11 mouse cellular contexts compared by ENCODE assay signal in the genomic region with DNA sequence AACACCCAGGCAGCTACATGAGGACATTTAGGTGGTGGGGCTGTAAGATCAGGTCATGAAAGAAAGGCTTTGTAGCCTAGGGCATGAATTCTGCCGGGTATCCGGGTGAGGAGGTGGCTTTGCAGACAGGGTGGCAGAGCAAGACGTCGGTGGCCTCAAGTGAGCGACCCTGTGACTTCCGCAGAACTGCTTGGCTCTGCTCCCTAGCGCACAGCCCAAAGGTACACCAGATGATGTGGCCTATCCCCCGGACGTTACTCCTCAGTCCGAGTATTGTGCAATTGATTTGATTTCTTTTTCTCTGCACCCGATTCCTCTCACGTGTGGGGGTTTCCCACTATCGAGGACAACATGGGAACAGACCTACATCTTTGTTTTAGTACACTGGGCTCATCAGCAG. TPM values are rescaled to one million over a fixed set of nuclear protein-coding genes. Genes with fewer than 3 reads are reported as not detected.
DNase-seq lines count a peak whose midpoint lies in the region; ATAC-seq lines count a peak whose summit lies in the region.
"Had no signal": no experiment of that assay in that cellular context is flagged by ENCODE, and none has a peak within 500 bp of the region (broad histone marks: within the 10 kb centered on the region; RNA-seq: fewer than 3 reads in every experiment).

No protein-coding gene starts in this region.

- no peaks in the 10 kb centered on the region for H3K9me3 ChIP-seq in hindbrain, embryonic 16.5 days (ENCODE audit: control insufficient read depth, low read length)
- no peaks in the 10 kb centered on the region for H3K9me3 ChIP-seq in hindbrain, embryonic 14.5 days (ENCODE audit: control insufficient read depth, low read length)
- H3K9me3 ChIP-seq in limb, embryonic 11.5 days (ENCODE audit: control insufficient read depth, low read length): no peaks in the 10 kb centered on the region
- no peaks in the 10 kb centered on the region for H3K9me3 ChIP-seq in stomach, embryonic 16.5 days (replicated peaks; ENCODE audit: control insufficient read depth, low read length)
- H3K9me3 ChIP-seq: heart, embryonic 12.5 days had no signal

- ATAC-seq in hindbrain, embryonic 16.5 days: peak; percentile 37; the same call in 1 of the 2 replicates
- no peak for ATAC-seq in hindbrain, embryonic 14.5 days (ENCODE audit: low FRiP score)
- ATAC-seq in limb, embryonic 11.5 days (ENCODE audit: insufficient number of reproducible peaks, low FRiP score, low TSS enrichment, low read depth): no peak; the same call in 1 of the 2 replicates
- no peak for ATAC-seq in stomach, embryonic 16.5 days (ENCODE audit: insufficient read depth, low FRiP score)
- ATAC-seq: activated CD4-positive, CD25-positive, alpha-beta regulatory T cell, adult 4 months had no signal

- no peak overlapping the region for H3K4me2 ChIP-seq in hindbrain, embryonic 16.5 days (ENCODE audit: low read length)
- no peak overlapping the region for H3K4me2 ChIP-seq in hindbrain, embryonic 14.5 days (replicated peaks)
- no peak overlapping the region for H3K4me2 ChIP-seq in limb, embryonic 11.5 days (ENCODE audit: low read depth, severe bottlenecking)
- no peak overlapping the region for H3K4me2 ChIP-seq in stomach, embryonic 16.5 days (ENCODE audit: low read depth, low read length)
- H3K4me2 ChIP-seq: heart, embryonic 12.5 days had no signal

- no peak for DNase-seq in hindbrain, embryonic 14.5 days (ENCODE audit: low spot score)
- peak; percentile 3 for DNase-seq in ovary, postnatal 36 days (ENCODE audit: low spot score)
- no peak for DNase-seq in ovary, postnatal 14 days (ENCODE audit: low spot score)
- no peak for DNase-seq in limb, embryonic 11.5 days (ENCODE audit: low spot score)
- DNase-seq in gastrocnemius, adult 18-20 months (ENCODE audit: low spot score): no peak
- DNase-seq: kidney, postnatal 10 days; thymus, adult 2 months had no signal

- H3K36me3 ChIP-seq in hindbrain, embryonic 16.5 days (ENCODE audit: control insufficient read depth, insufficient read depth, low read length): peaks cover 5% of the 10 kb centered on the region; the same call in 1 of the 2 replicates
- H3K36me3 ChIP-seq in hindbrain, embryonic 14.5 days (replicated peaks; ENCODE audit: control insufficient read depth, insufficient read depth): peaks cover 62% of the 10 kb centered on the region
- H3K36me3 ChIP-seq in limb, embryonic 11.5 days (ENCODE audit: control insufficient read depth, insufficient read depth, low read length): peaks cover 15% of the 10 kb centered on the region
- H3K36me3 ChIP-seq in stomach, embryonic 16.5 days (ENCODE audit: control insufficient read depth, insufficient read depth, low read length): no peaks in the 10 kb centered on the region

- 69% methylated on average over 13 of the region's 13 CpGs for WGBS in hindbrain, embryonic 16.5 days
- WGBS in hindbrain, embryonic 14.5 days: 75% methylated on average over 13 of the region's 13 CpGs
- 67% methylated on average over 13 of the region's 13 CpGs for WGBS in limb, embryonic 11.5 days
- 77% methylated on average over 13 of the region's 13 CpGs for WGBS in stomach, embryonic 16.5 days

- H3K9ac ChIP-seq in hindbrain, embryonic 16.5 days (ENCODE audit: low read depth, low read length): no peak overlapping the region
- no peak overlapping the region for H3K9ac ChIP-seq in hindbrain, embryonic 14.5 days
- H3K9ac ChIP-seq in limb, embryonic 11.5 days (ENCODE audit: low read length): no peak overlapping the region
- no peak overlapping the region for H3K9ac ChIP-seq in stomach, embryonic 16.5 days (ENCODE audit: low read length)
- H3K9ac ChIP-seq: heart, embryonic 12.5 days had no signal

- no peak overlapping the region for H3K27ac ChIP-seq in hindbrain, embryonic 16.5 days (ENCODE audit: low read depth, low read length)
- no peak overlapping the region for H3K27ac ChIP-seq in hindbrain, embryonic 14.5 days
- peak overlapping the region; percentile 63 for H3K27ac ChIP-seq in limb, embryonic 11.5 days (replicated peaks; ENCODE audit: low read depth, low read length)
- H3K27ac ChIP-seq in stomach, embryonic 16.5 days (ENCODE audit: low read length): peak overlapping the region; percentile 11; the same call in 1 of the 2 replicates

- peaks cover 8% of the 10 kb centered on the region for H3K4me1 ChIP-seq in hindbrain, embryonic 16.5 days (ENCODE audit: control insufficient read depth, insufficient read depth, low read depth, low read length)
- H3K4me1 ChIP-seq in hindbrain, embryonic 14.5 days (replicated peaks; ENCODE audit: control insufficient read depth, insufficient read depth, low read length): peaks cover 15% of the 10 kb centered on the region; the same call in 1 of the 2 replicates
- peaks cover 15% of the 10 kb centered on the region for H3K4me1 ChIP-seq in limb, embryonic 11.5 days (ENCODE audit: control insufficient read depth, insufficient read depth, low read length)
- peaks cover 10% of the 10 kb centered on the region; the same call in 1 of the 2 replicates for H3K4me1 ChIP-seq in stomach, embryonic 16.5 days (ENCODE audit: control insufficient read depth, insufficient read depth, low read length)

- H3K4me3 ChIP-seq in hindbrain, embryonic 16.5 days (ENCODE audit: low read length): no peak overlapping the region
- H3K4me3 ChIP-seq in hindbrain, embryonic 14.5 days (replicated peaks; ENCODE audit: low read length): no peak overlapping the region
- no peak overlapping the region for H3K4me3 ChIP-seq in limb, embryonic 11.5 days (ENCODE audit: low read depth, low read length)
- H3K4me3 ChIP-seq in stomach, embryonic 16.5 days (replicated peaks; ENCODE audit: low read length): no peak overlapping the region
- H3K4me3 ChIP-seq: heart, embryonic 12.5 days had no signal

- H3K27me3 ChIP-seq in hindbrain, embryonic 16.5 days (replicated peaks; ENCODE audit: control insufficient read depth, insufficient read depth, low read length): no peaks in the 10 kb centered on the region
- no peaks in the 10 kb centered on the region for H3K27me3 ChIP-seq in hindbrain, embryonic 14.5 days (ENCODE audit: control insufficient read depth, insufficient read depth, low read length)
- H3K27me3 ChIP-seq in limb, embryonic 11.5 days (ENCODE audit: control insufficient read depth, insufficient read depth, low read length): no peaks in the 10 kb centered on the region
- H3K27me3 ChIP-seq in stomach, embryonic 16.5 days (ENCODE audit: control insufficient read depth, insufficient read depth, low read length): no peaks in the 10 kb centered on the region
- H3K27me3 ChIP-seq: heart, embryonic 12.5 days had no signal

RNA-seq across cellular contexts. Expression of a gene that starts 49.7 kb away (rescaled TPM):
- polyA plus RNA-seq in hindbrain, embryonic 16.5 days (2015; fragmentation: Nextera tagmentation; extraction: Ambion mirVana): 127 and 139 TPM in 2 replicates
- 133 and 144 TPM in 2 replicates for polyA plus RNA-seq in hindbrain, embryonic 14.5 days (2014; fragmentation: Nextera tagmentation; extraction: Ambion mirVana)
- polyA plus RNA-seq in limb, embryonic 11.5 days (2014; fragmentation: Nextera tagmentation; extraction: Ambion mirVana): 132 and 143 TPM in 2 replicates
- 55.6 and 58.0 TPM in 2 replicates for polyA plus RNA-seq in stomach, embryonic 16.5 days (2015; fragmentation: Nextera tagmentation; extraction: Ambion mirVana)
- total RNA-seq in gastrocnemius, adult 18-20 months (2021): 1 to 10 TPM in 1 of 2 experiments, under 1 TPM in 1; 0.75 to 1.4 TPM

Comparison
In these comparisons a context has a peak if more than half of its experiments do, and no peak if none do; other contexts are left out.
1. H3K27ac ChIP-seq: peak in limb, embryonic 11.5 days (single experiment) and stomach, embryonic 16.5 days (single experiment); none in hindbrain, embryonic 16.5 days (single experiment) and hindbrain, embryonic 14.5 days (single experiment).